Mouse (Mus musculus) kidney, postnatal 0 days (tissue): ENCODE data around the gene Mmp11. TPM values are rescaled to one million over a fixed set of nuclear protein-coding genes. Genes with fewer than 3 reads are reported as not detected.
A peak's percentile ranks its signal among the peaks of the same experiment; 100 is the strongest.

ENCODE experiments used
- ATAC-seq: fragments of 200-750 bp; cut with Nextera tagmentation; replicated peaks from 2 replicates; pipeline ENCODE4 v1.8.0; 2017; ENCODE audit warnings: low read depth, moderate number of reproducible peaks, moderate TSS enrichment, moderate library complexity; ENCODE audit not compliant: low FRiP score
- DNase-seq: peaks from one replicate; pipeline ENCODE4 v3.0.0-alpha.2; 2016; ENCODE audit warnings: low spot score
- H3K27ac ChIP-seq: fragments of 300-500 bp; sonication (generic); 2 replicates; pipeline ENCODE4 v1.5.1; 2014; ENCODE audit warnings: mild to moderate bottlenecking
- H3K27me3 ChIP-seq: fragments of 300-500 bp; sonication (generic); 2 replicates; pipeline ENCODE4 v1.6.1; 2014; ENCODE audit warnings: low read length, mixed read lengths; ENCODE audit not compliant: insufficient read depth
- H3K36me3 ChIP-seq: fragments of 300-500 bp; sonication (generic); 2 replicates; pipeline ENCODE4 v1.6.1; 2014; ENCODE audit warnings: low read length, mixed read lengths; ENCODE audit not compliant: insufficient read depth
- H3K4me1 ChIP-seq: fragments of 300-500 bp; sonication (generic); replicated peaks from 2 replicates; pipeline ENCODE4 v1.6.1; 2014; ENCODE audit warnings: antibody characterized with exemption, low read length, mixed read lengths; ENCODE audit not compliant: insufficient read depth
- H3K4me2 ChIP-seq: fragments of 300-500 bp; sonication (generic); 2 replicates; pipeline ENCODE4 v1.6.1; 2014; ENCODE audit warnings: mild to moderate bottlenecking, low read length, moderate library complexity, mixed read lengths
- H3K4me3 ChIP-seq: fragments of 300-500 bp; sonication (generic); replicated peaks from 2 replicates; pipeline ENCODE4 v1.5.1; 2014; ENCODE audit warnings: low read depth, low read length
- H3K9ac ChIP-seq: fragments of 300-500 bp; sonication (generic); 2 replicates; pipeline ENCODE4 v1.6.1; 2014; ENCODE audit warnings: low read depth, low read length
- H3K9me3 ChIP-seq: fragments of 300-500 bp; sonication (generic); replicated peaks from 2 replicates; pipeline ENCODE4 v1.6.1; 2016; ENCODE audit warnings: low read length, inconsistent platforms, mixed read lengths
- CTCF ChIP-seq: IDR thresholded peaks from 2 replicates; pipeline ENCODE4 v1.5.1; 2016; ENCODE audit warnings: antibody characterized with exemption, low read depth, mild to moderate bottlenecking, moderate library complexity
- WGBS: fragments of 180-500 bp; shearing (Covaris S2); extraction: QIAGEN DNeasy Blood & Tissue Kit; methylation state at CpG from one replicate; pipeline ENCODE4 v1.1.7; 2014; 5-methylcytosine and 5-hydroxymethylcytosine counted together
- polyA plus RNA-seq: library from polyadenylated mRNA; unstranded; fragments of >200 nt; fragmentation: Nextera tagmentation; extraction: Ambion mirVana; gene quantifications from 2 replicates; pipeline ENCODE4 v1.2.1, GENCODE M21; 2015

Gene Mmp11
- polyA plus RNA-seq, 1 experiment from 2014 or later: 39.4 TPM

DNA sequence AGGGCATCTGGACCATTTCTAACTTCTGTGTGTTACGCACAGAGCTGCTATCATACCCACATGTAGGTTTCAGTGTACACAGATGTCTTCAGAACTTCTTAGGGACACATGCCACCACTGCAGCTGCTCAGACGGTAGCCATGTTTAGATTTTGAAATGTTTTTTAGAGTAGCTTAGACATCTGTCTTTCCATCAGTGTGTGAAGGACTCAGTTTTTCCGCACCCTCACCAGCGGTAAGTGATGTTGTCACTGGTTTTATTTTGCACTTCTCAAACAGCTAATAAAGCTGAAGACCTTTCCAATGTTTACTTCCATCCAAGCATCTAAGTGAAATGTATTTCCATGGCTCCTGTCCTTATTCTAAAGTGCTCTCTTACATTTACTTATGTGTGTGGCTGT is 29.4 kb downstream of the Mmp11 start:
- Histone ChIP-seq H3K4me1 (no peaks in the 10 kb centered on the region), H3K4me2 (no peak overlapping the region), H3K9ac (no peak overlapping the region), H3K27ac (no peak overlapping the region), H3K9me3 (no peaks in the 10 kb centered on the region), H3K36me3 (peaks cover 76% of the 10 kb centered on the region), H3K4me3 (no peak overlapping the region), H3K27me3 (no peaks in the 10 kb centered on the region)
- WGBS: 95% methylated on average over 4 of the region's 4 CpGs
- TF ChIP-seq CTCF: no peak
- ATAC-seq (no peak), DNase-seq (no peak)

GRCm38 (mm10) chr10:75904391-75904790 is 31.9 kb downstream of the Mmp11 start:
- Histone ChIP-seq H3K4me1 (no peaks in the 10 kb centered on the region), H3K4me3 (no peak overlapping the region), H3K27me3 (no peaks in the 10 kb centered on the region), H3K27ac (no peak overlapping the region), H3K9me3 (no peaks in the 10 kb centered on the region), H3K4me2 (no peak overlapping the region), H3K9ac (no peak overlapping the region), H3K36me3 (peaks cover 69% of the 10 kb centered on the region)
- ATAC-seq: no peak
- no peak for DNase-seq
- TF ChIP-seq CTCF: no peak
- WGBS: 87% methylated on average over 5 of the region's 5 CpGs

DNA sequence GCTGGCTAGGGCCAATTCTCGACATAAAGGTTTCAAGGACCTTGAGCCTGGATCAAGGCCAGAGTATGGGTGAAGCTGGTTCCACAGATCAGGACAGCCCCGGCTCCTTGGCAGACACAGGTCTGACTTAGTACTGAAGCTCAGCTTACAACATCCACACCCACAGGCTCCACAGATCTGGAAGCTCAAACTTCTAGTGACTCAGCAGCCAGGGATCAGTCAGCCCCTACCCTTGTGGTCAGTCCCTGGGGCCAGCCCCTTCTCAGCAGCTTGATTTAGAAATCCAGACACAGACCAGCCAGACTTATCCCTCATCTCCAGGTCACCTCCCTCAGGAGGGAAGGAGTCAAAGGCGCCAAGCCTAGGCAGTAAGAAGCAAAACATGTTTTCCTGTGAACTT is 37.5 kb downstream of the Mmp11 start:
- Histone ChIP-seq H3K9ac (no peak overlapping the region), H3K4me3 (no peak overlapping the region), H3K36me3 (peaks cover 54% of the 10 kb centered on the region), H3K4me1 (no peaks in the 10 kb centered on the region), H3K4me2 (no peak overlapping the region), H3K9me3 (no peaks in the 10 kb centered on the region), H3K27me3 (no peaks in the 10 kb centered on the region), H3K27ac (no peak overlapping the region)
- ATAC-seq: no peak
- no peak for DNase-seq
- no peak for TF ChIP-seq CTCF
- 71% methylated on average over 3 of the region's 3 CpGs for WGBS

GRCm38 (mm10) chr10:75898039-75898564 is 38.2 kb downstream of the Mmp11 start:
- Histone ChIP-seq H3K4me2 (no peak overlapping the region), H3K9ac (no peak overlapping the region), H3K36me3 (peaks cover 47% of the 10 kb centered on the region), H3K4me3 (no peak overlapping the region), H3K4me1 (peaks cover 7% of the 10 kb centered on the region), H3K27ac (no peak overlapping the region), H3K27me3 (no peaks in the 10 kb centered on the region), H3K9me3 (no peaks in the 10 kb centered on the region)
- 73% methylated on average over 6 of the region's 6 CpGs for WGBS
- no peak for TF ChIP-seq CTCF
- DNase-seq (no peak), ATAC-seq (no peak)

DNA sequence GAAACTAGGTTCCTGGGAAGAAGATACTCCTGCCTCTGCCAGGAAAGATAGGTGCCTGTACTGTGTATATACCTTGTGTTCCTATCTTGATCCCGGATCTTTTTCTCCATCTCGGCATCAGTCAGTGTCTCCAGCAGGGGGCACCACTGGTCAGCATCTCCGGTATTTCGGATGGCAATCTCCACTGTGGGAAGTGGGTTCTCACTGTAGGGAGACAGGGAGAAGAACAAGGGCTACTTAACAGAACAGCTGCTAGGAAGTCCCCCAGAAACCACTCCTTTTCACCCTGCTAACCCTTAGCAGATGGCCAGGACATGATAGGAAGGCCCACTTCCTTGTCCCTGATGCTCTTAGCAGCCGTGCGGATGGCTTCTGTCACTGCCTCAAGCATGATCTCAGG is 38.9 kb downstream of the Mmp11 start:
- DNase-seq (peak; percentile 81), ATAC-seq (no peak)
- Histone ChIP-seq H3K4me3 (no peak overlapping the region), H3K4me2 (no peak overlapping the region), H3K9me3 (no peaks in the 10 kb centered on the region), H3K27ac (no peak overlapping the region), H3K4me1 (peaks cover 7% of the 10 kb centered on the region), H3K27me3 (no peaks in the 10 kb centered on the region), H3K9ac (no peak overlapping the region), H3K36me3 (peaks cover 40% of the 10 kb centered on the region)
- WGBS: 36% methylated on average over 6 of the region's 6 CpGs
- peak; percentile 92 for TF ChIP-seq CTCF

- H3K36me3 ChIP-seq: peaks cover 33% of the 10 kb centered on the region
- H3K4me2 ChIP-seq: no peak overlapping the region
- no peak overlapping the region for H3K4me3 ChIP-seq
- H3K4me1 ChIP-seq: peaks cover 7% of the 10 kb centered on the region
- H3K9me3 ChIP-seq: no peaks in the 10 kb centered on the region
- H3K27ac ChIP-seq: no peak overlapping the region
- 92% methylated on average over 1 of the region's 1 CpGs for WGBS
- no peak for TF ChIP-seq CTCF
- no peak overlapping the region for H3K9ac ChIP-seq
- DNase-seq (no peak), ATAC-seq (no peak)
- no peaks in the 10 kb centered on the region for H3K27me3 ChIP-seq
Observed at GRCm38 (mm10) chr10:75896208-75896607, 40.1 kb downstream of the Mmp11 start.

DNA sequence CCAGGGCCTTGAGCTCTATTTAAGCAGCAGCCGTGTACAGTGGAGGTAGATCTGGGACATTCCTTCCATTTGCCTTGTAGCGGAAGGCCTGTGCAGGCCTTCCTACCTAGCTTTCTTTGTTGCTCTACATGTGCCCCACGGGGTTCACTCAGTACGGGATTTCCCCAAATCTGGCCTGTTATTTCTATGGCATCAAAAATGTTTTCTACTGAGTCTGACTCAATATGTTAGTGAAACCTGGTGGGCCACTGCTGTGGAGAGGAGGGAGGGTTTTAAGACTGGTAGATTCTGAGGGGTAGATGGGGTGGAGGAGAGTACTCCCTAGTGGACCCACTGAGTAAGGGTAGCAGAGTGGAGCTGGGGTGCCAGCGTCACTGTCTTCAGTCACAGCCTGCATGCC is 40.6 kb downstream of the Mmp11 start:
- ATAC-seq (no peak), DNase-seq (no peak)
- Histone ChIP-seq H3K4me1 (peaks cover 7% of the 10 kb centered on the region), H3K9me3 (no peaks in the 10 kb centered on the region), H3K4me2 (no peak overlapping the region), H3K27me3 (no peaks in the 10 kb centered on the region), H3K9ac (no peak overlapping the region), H3K36me3 (peaks cover 33% of the 10 kb centered on the region), H3K4me3 (no peak overlapping the region), H3K27ac (no peak overlapping the region)
- TF ChIP-seq CTCF: no peak
- WGBS: 91% methylated on average over 5 of the region's 5 CpGs
